In the genomic region with DNA sequence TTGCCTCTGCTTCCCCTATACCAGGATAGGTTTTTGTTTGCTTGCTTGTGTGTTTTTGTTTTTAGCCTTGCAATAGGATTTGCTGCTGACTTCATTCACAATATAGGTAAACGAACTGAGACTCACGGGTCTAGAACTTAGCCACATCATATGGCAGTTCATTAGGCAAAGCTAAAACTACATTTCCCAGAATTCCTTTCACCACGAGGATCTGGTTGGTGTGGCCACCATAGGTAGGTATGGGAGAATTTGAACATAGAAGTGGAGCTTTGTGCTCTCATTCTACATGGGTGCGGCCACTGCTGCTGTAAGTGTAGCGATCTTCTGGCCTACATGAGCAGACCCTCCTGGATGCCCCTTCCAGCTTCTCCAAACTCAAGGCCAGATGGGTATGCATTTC, we compare ENCODE assay signal across 22 mouse cellular contexts.
DNase-seq lines count a peak whose midpoint lies in the region; TF ChIP-seq lines count a peak whose summit lies in the region.
"Had no signal": no experiment of that assay in that cellular context is flagged by ENCODE, and none has a peak within 500 bp of the region (broad histone marks: within the 10 kb centered on the region; RNA-seq: fewer than 3 reads in every experiment).

No protein-coding gene starts in this region.

- H3K4me1 ChIP-seq in CH12.LX (ENCODE audit: control insufficient read depth in 1 of 2, insufficient read depth in 2 of 2), result no peaks in the 10 kb centered on the region
- H3K4me1 ChIP-seq in lung, adult 2 months (ENCODE audit: control insufficient read depth, insufficient read depth, low read length), result no peaks in the 10 kb centered on the region

- 77% methylated on average over 5 of the region's 5 CpGs for WGBS in lung, adult 2 months

- no peaks in the 10 kb centered on the region for H3K9me3 ChIP-seq in CH12.LX (replicated peaks; ENCODE audit: low read length)
- H3K9me3 ChIP-seq: embryonic facial prominence, embryonic 12.5 days; forebrain, embryonic 13.5 days; forebrain, embryonic 15.5 days; G1E had no signal

- no peak overlapping the region for H3K27ac ChIP-seq in CH12.LX (ENCODE audit: insufficient read depth, low read depth)
- H3K27ac ChIP-seq: embryonic facial prominence, embryonic 12.5 days; forebrain, embryonic 13.5 days; forebrain, embryonic 15.5 days had no signal

- no peaks in the 10 kb centered on the region for H3K36me3 ChIP-seq in CH12.LX (replicated peaks in 1 of 2; ENCODE audit: control insufficient read depth in 1 of 2, insufficient read depth in 1 of 2, low read length in 1 of 2)
- H3K36me3 ChIP-seq: embryonic facial prominence, embryonic 12.5 days; forebrain, embryonic 15.5 days; G1E had no signal

- H3K4me3 ChIP-seq in CH12.LX (replicated peaks in 1 of 3; ENCODE audit: low read depth in 2 of 3, low read length in 2 of 3, poor library complexity in 1 of 3), result no peak overlapping the region
- H3K4me3 ChIP-seq in lung, adult 2 months (replicated peaks; ENCODE audit: extremely low read depth, low read depth, low read length), result no peak overlapping the region
- H3K4me3 ChIP-seq: embryonic facial prominence, embryonic 12.5 days; forebrain, embryonic 13.5 days; forebrain, embryonic 15.5 days had no signal

- H3K9ac ChIP-seq in CH12.LX (ENCODE audit: insufficient read depth, low read depth), result no peak overlapping the region
- H3K9ac ChIP-seq: embryonic facial prominence, embryonic 12.5 days; forebrain, embryonic 13.5 days; forebrain, embryonic 15.5 days; forebrain, postnatal 0 days had no signal

- in situ Hi-C loops in CH12.LX (cut with MboI; ENCODE audit: low pct_ligation_motif_present, low pct_unique_long_range_greater_than_20kb, low sequenced_read_pairs), result no loop called here

- no peak overlapping the region for H3K4me2 ChIP-seq in CH12.LX (ENCODE audit: insufficient read depth, low read depth, poor library complexity, severe bottlenecking)
- H3K4me2 ChIP-seq: embryonic facial prominence, embryonic 12.5 days; forebrain, embryonic 13.5 days; forebrain, embryonic 15.5 days had no signal

- peaks cover 75% of the 10 kb centered on the region for H3K27me3 ChIP-seq in CH12.LX (replicated peaks)
- H3K27me3 ChIP-seq: embryonic facial prominence, embryonic 12.5 days; forebrain, embryonic 15.5 days had no signal

- no peaks in the 10 kb centered on the region for H3K79me2 ChIP-seq in CH12.LX (replicated peaks; ENCODE audit: control insufficient read depth, extremely low read depth, insufficient read depth, poor library complexity, severe bottlenecking)

- dilution Hi-C loops in CH12.LX (cut with MboI; ENCODE audit: extremely low pct_ligation_motif_present, extremely low pct_unique_long_range_greater_than_20kb, low sequenced_read_pairs), result no loop called here

- no peak for TF ChIP-seq POLR2A in CH12.LX (IDR thresholded peaks at IDR 0.05; ENCODE audit: low read depth, low read length)
- TF ChIP-seq POLR2A in lung, adult 2 months (IDR thresholded peaks at IDR 0.05; ENCODE audit: borderline replicate concordance, extremely low read depth, low read depth, low read length), result no peak

- TF ChIP-seq RAD21 in CH12.LX (IDR thresholded peaks at IDR 0.05; ENCODE audit: low read depth, low read length), result no peak

- no peak for TF ChIP-seq CTCF in CH12.LX (conservative IDR thresholded peaks at IDR 0.05 in 1 of 2, IDR thresholded peaks at IDR 0.05 in 1 of 2; ENCODE audit: low read depth in 2 of 2, low read length in 2 of 2)
- TF ChIP-seq CTCF in lung, adult 2 months (IDR thresholded peaks at IDR 0.05; ENCODE audit: insufficient read depth, low read length), result no peak

- TF ChIP-seq EP300 in CH12.LX (IDR thresholded peaks at IDR 0.05; ENCODE audit: low read length), result no peak

- DNase-seq in CH12.LX (ENCODE audit: extremely low read depth), result no peak
- peak; percentile 42 for DNase-seq in ES-CJ7 (ENCODE audit: low read depth, low spot score)
- DNase-seq in R1 (ENCODE audit: low read depth, low spot score), result peak; percentile 52
- no peak for DNase-seq in cerebellum, postnatal 4 days (ENCODE audit: low spot score in 2 of 2)
- no peak for DNase-seq in lung, adult 2 months
- DNase-seq in right cerebral cortex, postnatal 10 days (ENCODE audit: low spot score in 2 of 2), result no peak
- no peak for DNase-seq in spleen, adult 18-20 months
- DNase-seq: adrenal gland, adult 8-10 months; adrenal gland, postnatal 14 days; adrenal gland, postnatal 36 days; B cell, adult 2 months; cerebellum, adult 11-12 months; cerebellum, adult 2 months; cerebellum, adult 9-10 months; cerebellum, postnatal 10 days; cerebellum, postnatal 25 days; embryo, embryonic 11 days; forebrain, postnatal 0 days had no signal

TF ChIP-seq in CH12.LX, 34 proteins besides CTCF, POLR2A, EP300 and RAD21:
- TF ChIP-seq SMC3 (IDR thresholded peaks at IDR 0.05; ENCODE audit: low read depth, low read length) (no peak), HCFC1 (IDR thresholded peaks at IDR 0.05; ENCODE audit: low read depth, low read length) (peak; percentile 63), MAZ (IDR thresholded peaks at IDR 0.05; ENCODE audit: low read depth, low read length) (no peak)

Comparison
In these comparisons a context has a peak if more than half of its experiments do, and no peak if none do; other contexts are left out.
1. DNase-seq: peak in ES-CJ7 (single experiment) and R1 (single experiment); none in CH12.LX (single experiment), cerebellum, postnatal 4 days (0 of 2), lung, adult 2 months (single experiment), right cerebral cortex, postnatal 10 days (0 of 2) and spleen, adult 18-20 months (0 of 2).